Mouse (Mus musculus): ENCODE measurements at regions not wholly inside any gene's neighbourhood (a gene's known extent, or its start where the extent isn't known, plus 50 kb on each side); places are given as distances from the start of the nearest gene placed in this dataset.

DNA sequence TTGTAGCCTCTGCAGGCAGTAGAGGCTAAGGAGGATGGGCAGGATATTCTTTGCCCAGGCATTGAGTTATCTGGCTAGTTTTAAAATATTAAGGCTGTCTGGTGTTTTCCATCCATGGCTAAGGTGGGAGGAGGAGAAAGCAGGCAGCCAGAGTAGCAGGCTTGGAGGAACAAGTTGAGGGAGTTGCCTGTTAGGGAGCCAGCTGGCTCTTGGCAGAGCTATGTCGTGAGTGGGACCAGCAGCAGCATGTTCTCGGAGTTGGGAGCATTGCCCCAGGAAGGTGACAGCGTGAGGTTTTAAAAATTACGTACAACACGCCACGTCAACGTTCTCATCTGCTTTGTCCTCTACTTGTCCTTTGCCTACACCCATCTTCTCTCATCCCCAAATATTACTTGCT, 167.8 kb upstream of the Snx7 start:
- TF ChIP-seq CTCF (conservative IDR thresholded peaks at IDR 0.05; ENCODE audit: low read length) (no peak), POU5F1 (IDR thresholded peaks at IDR 0.05; ENCODE audit: borderline replicate concordance, low read length) (no peak)

Measured in E14TG2a.4 (cell line).